Mouse (Mus musculus): ENCODE results near the gene Pgrmc1. TPM values are rescaled to one million over a fixed set of nuclear protein-coding genes. Genes with fewer than 3 reads are reported as not detected.

Pgrmc1 gene
- total and polyA plus RNA-seq, 3 experiments = 71.4 to 174 (median 91.4) TPM

GRCm38 (mm10) chrX:36640046-36640445 lies 42.0 kb downstream of the Pgrmc1 start:
- DNase-seq (ENCODE audit: extremely low read depth) = no peak
- Histone ChIP-seq H3K27ac (ENCODE audit: insufficient read depth, low read depth) (no peak overlapping the region), H3K79me2 (replicated peaks; ENCODE audit: control insufficient read depth, extremely low read depth, insufficient read depth, poor library complexity, severe bottlenecking) (no peaks in the 10 kb centered on the region), H3K9ac (ENCODE audit: insufficient read depth, low read depth) (no peak overlapping the region), H3K27me3 (replicated peaks) (no peaks in the 10 kb centered on the region), H3K4me2 (ENCODE audit: insufficient read depth, low read depth, poor library complexity, severe bottlenecking) (no peak overlapping the region), H3K9me3 (replicated peaks; ENCODE audit: low read length) (no peaks in the 10 kb centered on the region), H3K4me3 (replicated peaks in 1 of 3; ENCODE audit: low read depth in 2 of 3, low read length in 2 of 3, poor library complexity in 1 of 3) (no peak overlapping the region), H3K4me1 (ENCODE audit: control insufficient read depth in 1 of 2, insufficient read depth in 2 of 2) (peaks cover 0 to 4% of the 10 kb centered on the region in 2 experiments; a peak in 1 of 4 replicates), H3K36me3 (replicated peaks in 1 of 2; ENCODE audit: control insufficient read depth in 1 of 2, insufficient read depth in 1 of 2, low read length in 1 of 2) (peaks cover 0 to 2% of the 10 kb centered on the region in 2 experiments)
- in situ Hi-C loops (cut with MboI; ENCODE audit: low pct_ligation_motif_present, low pct_unique_long_range_greater_than_20kb, low sequenced_read_pairs) = no loop called here
- TF ChIP-seq POLR2AphosphoS2 (IDR thresholded peaks at IDR 0.05; ENCODE audit: low read depth, low read length) (no peak), TCF12 (IDR thresholded peaks at IDR 0.05; ENCODE audit: low read depth, low read length) (no peak), CHD2 (IDR thresholded peaks at IDR 0.05; ENCODE audit: low read length) (no peak), MYC (IDR thresholded peaks at IDR 0.05; ENCODE audit: low read depth, low read length) (no peak), USF1 (IDR thresholded peaks at IDR 0.05; ENCODE audit: low read depth, low read length) (no peak), RAD21 (IDR thresholded peaks at IDR 0.05; ENCODE audit: low read depth, low read length) (no peak), ZNF384 (IDR thresholded peaks at IDR 0.05; ENCODE audit: low read depth, low read length) (no peak), ZC3H11A (IDR thresholded peaks at IDR 0.05; ENCODE audit: low read depth, low read length) (no peak), RCOR1 (conservative IDR thresholded peaks at IDR 0.05; ENCODE audit: low read depth, low read length) (no peak), ZKSCAN1 (IDR thresholded peaks at IDR 0.05; ENCODE audit: borderline replicate concordance, low read depth, low read length) (no peak), PAX5 (IDR thresholded peaks at IDR 0.05; ENCODE audit: low read length) (no peak), MAFK (IDR thresholded peaks at IDR 0.05; ENCODE audit: insufficient replicate concordance, low read length) (no peak), MAZ (IDR thresholded peaks at IDR 0.05; ENCODE audit: low read depth, low read length) (no peak), HCFC1 (IDR thresholded peaks at IDR 0.05; ENCODE audit: low read depth, low read length) (no peak), MXI1 (IDR thresholded peaks at IDR 0.05; ENCODE audit: low read depth, low read length) (no peak), BHLHE40 (IDR thresholded peaks at IDR 0.05; ENCODE audit: low read depth, low read length) (no peak), USF2 (conservative IDR thresholded peaks at IDR 0.05; ENCODE audit: low read depth, low read length) (no peak), ZMIZ1 (IDR thresholded peaks at IDR 0.05; ENCODE audit: low read depth, low read length) (no peak), KAT2A (IDR thresholded peaks at IDR 0.05; ENCODE audit: insufficient replicate concordance, low read length) (no peak), JUND (conservative IDR thresholded peaks at IDR 0.05; ENCODE audit: low read depth, low read length) (no peak)
- dilution Hi-C loops (cut with MboI; ENCODE audit: extremely low pct_ligation_motif_present, extremely low pct_unique_long_range_greater_than_20kb, low sequenced_read_pairs) = no loop called here
